Mouse (Mus musculus) liver, postnatal 0 days (tissue): Measurements from ENCODE around the gene Inpp5a.

ENCODE experiments used
- CTCF ChIP-seq: sonication (generic); IDR thresholded peaks from 2 replicates; pipeline ENCODE4 v1.5.1; 2016; ENCODE audit warnings: antibody characterized with exemption, low read depth
- EP300 ChIP-seq: IDR thresholded peaks from 2 replicates; pipeline ENCODE4 v1.6.1; 2016; ENCODE audit warnings: antibody characterized with exemption, low read depth, mild to moderate bottlenecking

DNA sequence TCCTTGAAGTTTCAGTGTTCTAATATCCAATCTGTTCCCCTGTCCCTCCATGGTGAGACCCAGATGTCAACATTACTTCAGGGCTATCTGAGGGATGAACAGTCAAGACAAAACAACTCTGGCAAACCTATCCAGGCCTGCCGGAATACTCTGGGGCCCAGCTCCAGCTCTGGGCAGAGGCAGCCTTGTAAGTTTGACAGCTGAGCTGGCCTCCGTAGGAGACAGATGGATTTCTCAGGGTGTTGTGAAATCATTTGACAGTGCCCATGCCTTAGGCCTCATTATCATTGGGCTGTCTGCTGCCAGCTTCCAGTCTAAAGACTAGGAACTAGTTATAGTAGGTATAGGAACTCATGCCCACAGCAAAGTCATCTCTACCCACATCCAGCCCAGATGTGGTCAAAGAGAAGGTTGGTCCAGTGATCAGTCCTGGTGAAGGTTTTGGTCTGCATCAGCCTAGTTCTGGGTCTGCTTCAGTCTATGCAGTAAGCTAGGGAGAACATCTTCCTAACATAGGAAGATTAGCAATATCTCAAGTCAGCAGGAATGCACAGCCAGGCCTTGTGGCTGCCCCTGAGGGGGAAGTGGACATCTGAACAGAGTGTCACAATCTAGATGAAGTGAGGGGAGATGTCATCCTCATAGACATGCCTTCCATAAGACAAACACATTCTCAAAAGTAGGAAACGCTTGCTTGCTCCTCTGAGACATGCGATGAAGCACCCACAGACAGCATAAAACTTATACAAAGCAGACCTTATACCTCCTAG lies 34.4 kb upstream of the Inpp5a start:
- no peak for TF ChIP-seq CTCF
- no peak for TF ChIP-seq EP300
